Mouse (Mus musculus) heart, adult 2 months (tissue): ENCODE results near the gene 9130023H24Rik. TPM values are rescaled to one million over a fixed set of nuclear protein-coding genes. Genes with fewer than 3 reads are reported as not detected.

ENCODE experiments used
- DNase-seq, 2 experiments: peaks; one replicate each; pipeline ENCODE4 v3.0.0; 2021
- H3K27ac ChIP-seq: fragments of 200-600 bp; 2 replicates; pipeline ENCODE4 v1.8.1; 2022
- H3K27me3 ChIP-seq: fragments of 200-500 bp; 2 replicates; pipeline ENCODE4 v1.6.1; 2012; ENCODE audit warnings: mild to moderate bottlenecking, low read length, inconsistent platforms, mixed read lengths; ENCODE audit not compliant: control insufficient read depth, insufficient read depth
- H3K36me3 ChIP-seq: fragments of 200-500 bp; 2 replicates; pipeline ENCODE4 v1.6.1; 2012; ENCODE audit warnings: low read length, inconsistent platforms; ENCODE audit not compliant: control insufficient read depth, insufficient read depth
- H3K4me1 ChIP-seq: fragments of 200-500 bp; 2 replicates; pipeline ENCODE4 v1.6.1; 2011; ENCODE audit warnings: low read length; ENCODE audit not compliant: control insufficient read depth, insufficient read depth
- H3K4me3 ChIP-seq: fragments of 200-600 bp; 2 replicates; pipeline ENCODE4 v1.8.1; 2022
- H3K79me2 ChIP-seq: fragments of 200-500 bp; replicated peaks from 2 replicates; pipeline ENCODE4 v1.6.1; 2012; ENCODE audit warnings: mild to moderate bottlenecking, inconsistent platforms, low read length, moderate library complexity, mixed read lengths; ENCODE audit not compliant: control insufficient read depth, insufficient read depth
- H3K9ac ChIP-seq: fragments of 200-500 bp; 2 replicates; pipeline ENCODE4 v1.6.1; 2012; ENCODE audit warnings: low read depth, mild to moderate bottlenecking, control low read depth, inconsistent platforms, low read length, mixed read lengths
- CTCF ChIP-seq: fragments of 200-600 bp; IDR thresholded peaks from 2 replicates; pipeline ENCODE4 v1.8.1; 2022; ENCODE audit warnings: antibody characterized with exemption, mild to moderate bottlenecking, moderate library complexity
- EP300 ChIP-seq: fragments of 200-500 bp; IDR thresholded peaks from 2 replicates; pipeline ENCODE4 v1.6.1; 2011; ENCODE audit warnings: low read depth, low read length, control low read depth; ENCODE audit not compliant: insufficient read depth
- POLR2A ChIP-seq: fragments of 200-500 bp; IDR thresholded peaks from 2 replicates; pipeline ENCODE4 v1.6.1; 2011; ENCODE audit warnings: mild to moderate bottlenecking, low read depth, low read length, control low read depth; ENCODE audit not compliant: insufficient read depth
- WGBS: fragments of 180-500 bp; shearing (Covaris S2); methylation state at CpG from one replicate; pipeline ENCODE4 v1.1.7; 2018; 5-methylcytosine and 5-hydroxymethylcytosine counted together
- intact Hi-C: fragments of 180-260 bp; cut with DNase I; formaldehyde crosslinking; loops from one replicate; pipeline ENCODE4 v1.15.1; 2025
- polyA plus RNA-seq: library from polyadenylated mRNA; depleted of rRNA; stranded (reverse); fragments of >200 nt; gene quantifications from 2 replicates; pipeline ENCODE4 v1.2.3, GENCODE M21; 2012
- total RNA-seq, 2 experiments: library from RNA; stranded (reverse); gene quantifications; 2 replicates each; pipeline ENCODE4 v1.2.3; 2021

The 9130023H24Rik gene
- total and polyA plus RNA-seq, 3 experiments = 1.7 to 3.6 (median 3.2) TPM

GRCm38 (mm10) chr7:128276051-128276450 is 38.2 kb upstream of the 9130023H24Rik start:
- Histone ChIP-seq H3K27ac (no peak overlapping the region), H3K36me3 (no peaks in the 10 kb centered on the region), H3K79me2 (no peaks in the 10 kb centered on the region), H3K27me3 (no peaks in the 10 kb centered on the region), H3K4me3 (no peak overlapping the region), H3K4me1 (no peaks in the 10 kb centered on the region), H3K9ac (no peak overlapping the region)
- TF ChIP-seq POLR2A = no peak
- no peak for TF ChIP-seq EP300
- TF ChIP-seq CTCF = no peak
- no peak for DNase-seq
- intact Hi-C loops = no loop called here
- WGBS = 92% methylated on average over 6 of the region's 6 CpGs

GRCm38 (mm10) chr7:128271496-128271895 is 33.7 kb upstream of the 9130023H24Rik start:
- no peaks in the 10 kb centered on the region for H3K36me3 ChIP-seq

GRCm38 (mm10) chr7:128270431-128270850 is 32.6 kb upstream of the 9130023H24Rik start:
- Histone ChIP-seq H3K27me3 (no peaks in the 10 kb centered on the region), H3K27ac (no peak overlapping the region), H3K4me3 (no peak overlapping the region), H3K4me1 (no peaks in the 10 kb centered on the region), H3K9ac (no peak overlapping the region), H3K36me3 (no peaks in the 10 kb centered on the region), H3K79me2 (no peaks in the 10 kb centered on the region)
- no peak for DNase-seq
- TF ChIP-seq EP300 (no peak), POLR2A (no peak), CTCF (no peak)
- intact Hi-C loops = no loop called here
- WGBS = 35% methylated on average over 13 of the region's 13 CpGs

More at GRCm38 (mm10) chr7:128271496-128271895, 33.7 kb upstream of the 9130023H24Rik start:
- Histone ChIP-seq H3K4me3 (no peak overlapping the region), H3K27ac (no peak overlapping the region), H3K27me3 (no peaks in the 10 kb centered on the region), H3K79me2 (no peaks in the 10 kb centered on the region), H3K4me1 (no peaks in the 10 kb centered on the region), H3K9ac (no peak overlapping the region)
- TF ChIP-seq POLR2A (no peak), CTCF (no peak), EP300 (no peak)
- intact Hi-C loops = no loop called here
- DNase-seq = no peak
- 94% methylated on average over 9 of the region's 9 CpGs for WGBS

GRCm38 (mm10) chr7:128267813-128268212 is 30.0 kb upstream of the 9130023H24Rik start:
- H3K36me3 ChIP-seq = no peaks in the 10 kb centered on the region
- no peak overlapping the region for H3K9ac ChIP-seq
- no peak for DNase-seq
- H3K4me1 ChIP-seq = no peaks in the 10 kb centered on the region
- intact Hi-C loops = no loop called here
- no peak overlapping the region for H3K27ac ChIP-seq
- H3K4me3 ChIP-seq = no peak overlapping the region
- WGBS = 82% methylated on average over 7 of the region's 7 CpGs
- H3K79me2 ChIP-seq = no peaks in the 10 kb centered on the region
- TF ChIP-seq EP300 = no peak
- no peak for TF ChIP-seq CTCF
- no peak for TF ChIP-seq POLR2A
- no peaks in the 10 kb centered on the region for H3K27me3 ChIP-seq

- TF ChIP-seq POLR2A (no peak), CTCF (no peak), EP300 (no peak)
- no peak overlapping the region for H3K27ac ChIP-seq
- H3K36me3 ChIP-seq = no peaks in the 10 kb centered on the region
- no peak for DNase-seq
- no peak overlapping the region for H3K4me3 ChIP-seq
- 65% methylated on average over 13 of the region's 13 CpGs for WGBS
- intact Hi-C loops = no loop called here
- no peaks in the 10 kb centered on the region for H3K27me3 ChIP-seq
- no peaks in the 10 kb centered on the region for H3K4me1 ChIP-seq
- H3K79me2 ChIP-seq = no peaks in the 10 kb centered on the region
- no peak overlapping the region for H3K9ac ChIP-seq
Observed at GRCm38 (mm10) chr7:128267391-128267790, 29.6 kb upstream of the 9130023H24Rik start.

GRCm38 (mm10) chr7:128266056-128266455 is 28.2 kb upstream of the 9130023H24Rik start:
- H3K9ac ChIP-seq = no peak overlapping the region
- 68% methylated on average over 5 of the region's 5 CpGs for WGBS
- intact Hi-C loops = no loop called here

More at GRCm38 (mm10) chr7:128266056-128266455, 28.2 kb upstream of the 9130023H24Rik start:
- H3K27ac ChIP-seq = no peak overlapping the region
- TF ChIP-seq CTCF (no peak), POLR2A (no peak), EP300 (no peak)
- no peaks in the 10 kb centered on the region for H3K79me2 ChIP-seq
- no peak for DNase-seq
- H3K4me1 ChIP-seq = no peaks in the 10 kb centered on the region
- H3K4me3 ChIP-seq = no peak overlapping the region
- H3K27me3 ChIP-seq = no peaks in the 10 kb centered on the region
- H3K36me3 ChIP-seq = no peaks in the 10 kb centered on the region
